Mouse (Mus musculus) Patski (cell line): ENCODE measurements around the gene Pipox. TPM values are rescaled to one million over a fixed set of nuclear protein-coding genes. Genes with fewer than 3 reads are reported as not detected.

Source experiments
- ATAC-seq: fragments of 100-300 bp; one replicate; pipeline ENCODE4 v1.8.0; 2021
- CTCF ChIA-PET: fragments of 350-600 bp; sonication (Branson Sonifier 250); formaldehyde crosslinking; loops from one replicate; lab custom pipeline; 2022; ENCODE audit warnings: inconsistent platforms; lab: Charles Lee
- POLR2A ChIA-PET: fragments of 350-600 bp; sonication (Branson Sonifier 250); formaldehyde crosslinking; loops from one replicate; lab custom pipeline; 2022; ENCODE audit warnings: antibody characterized with exemption, inconsistent platforms; lab: Charles Lee
- DNase-seq: peaks from one replicate; pipeline ENCODE4 v3.0.0-alpha.2; 2011; ENCODE audit warnings: low read depth, low spot score
- H3K27me3 ChIP-seq: fragments of 371-371 bp; one replicate; pipeline ENCODE4 v1.5.1; 2021
- CTCF ChIP-seq: fragments of 100-300 bp; IDR thresholded peaks from one replicate; pipeline ENCODE4 v1.5.1; 2021
- in situ Hi-C: fragments of 300-500 bp; cut with MboI; formaldehyde crosslinking; loops from 3 replicates; pipeline ENCODE4 v1.11.1; 2018; ENCODE audit warnings: low pct_unique_long_range_greater_than_20kb, mixed read lengths
- polyA plus RNA-seq: library from polyadenylated mRNA; unstranded; gene quantifications from one replicate; pipeline ENCODE4 v1.2.3, GENCODE M21; 2021

Gene Pipox
- polyA plus RNA-seq, 1 experiment from 2014 or later = 0.15 TPM

DNA sequence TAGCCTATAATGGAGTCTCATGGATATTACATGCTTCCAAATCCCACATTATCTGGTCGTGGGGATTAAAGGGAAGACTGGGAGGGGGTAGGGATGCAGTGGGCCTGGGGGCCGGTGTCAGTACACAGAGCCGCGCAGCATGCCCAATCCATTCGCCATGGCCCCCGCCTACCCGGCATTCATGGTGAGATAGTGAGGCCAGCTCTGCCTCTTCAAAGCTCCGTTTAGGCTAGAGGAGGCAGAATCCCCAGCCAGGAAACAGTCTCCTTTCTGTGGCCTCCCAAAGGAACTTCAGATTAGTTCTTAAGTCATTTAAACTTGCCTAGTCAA, 8.7 kb downstream of the Pipox start:
- ATAC-seq (no peak), DNase-seq (no peak)
- no peaks in the 10 kb centered on the region for H3K27me3 ChIP-seq
- POLR2A ChIA-PET = no interaction called here
- no peak for TF ChIP-seq CTCF
- in situ Hi-C loops = no loop called here
- CTCF ChIA-PET = interaction anchor here (1.1 to 1.3 kb wide), 2 partner anchors 10 to 82 kb away, joined by 3 read pairs; no protein-coding TSS in a partner anchor

DNA sequence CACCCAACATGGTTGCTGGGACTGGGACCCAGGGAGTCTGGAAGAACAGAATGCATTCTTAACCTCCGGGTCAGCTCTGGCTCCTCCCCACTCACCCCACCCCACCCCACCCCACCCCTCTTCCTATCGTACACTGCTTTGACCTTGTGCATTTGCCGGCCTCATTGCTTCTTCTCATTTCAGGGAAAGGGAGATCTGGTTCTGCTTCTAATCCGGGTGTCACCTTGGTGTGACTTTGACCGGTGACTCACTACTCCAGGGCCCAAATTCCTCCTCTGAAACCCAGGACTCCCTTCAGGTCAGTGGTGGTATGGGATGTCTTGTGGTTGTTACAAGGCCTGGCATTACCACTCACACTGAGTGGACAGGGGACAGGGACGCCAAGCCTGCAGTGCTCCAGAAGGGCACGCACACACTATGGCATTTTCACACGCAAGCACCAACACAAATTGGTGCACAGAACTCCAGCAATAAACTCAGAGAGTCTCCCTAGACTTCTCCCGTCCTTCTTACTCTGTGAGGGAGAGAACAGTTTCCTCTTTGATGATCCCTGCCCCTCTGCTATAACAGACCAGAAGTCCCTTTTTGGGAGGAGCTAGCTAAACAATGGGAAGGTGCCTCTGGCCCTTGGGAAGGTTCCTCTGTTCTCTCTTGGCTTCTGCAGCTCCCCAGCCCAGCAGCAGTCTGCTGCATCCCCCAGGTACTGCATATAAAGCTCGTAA, 9.2 kb downstream of the Pipox start:
- in situ Hi-C loops = no loop called here
- ATAC-seq = no peak
- CTCF ChIA-PET = interaction anchor here (1.1 to 1.3 kb wide), 2 partner anchors 9 to 82 kb away, joined by 3 read pairs; no protein-coding TSS in a partner anchor
- no peak for DNase-seq
- H3K27me3 ChIP-seq = no peaks in the 10 kb centered on the region
- POLR2A ChIA-PET = no interaction called here
- no peak for TF ChIP-seq CTCF

DNA sequence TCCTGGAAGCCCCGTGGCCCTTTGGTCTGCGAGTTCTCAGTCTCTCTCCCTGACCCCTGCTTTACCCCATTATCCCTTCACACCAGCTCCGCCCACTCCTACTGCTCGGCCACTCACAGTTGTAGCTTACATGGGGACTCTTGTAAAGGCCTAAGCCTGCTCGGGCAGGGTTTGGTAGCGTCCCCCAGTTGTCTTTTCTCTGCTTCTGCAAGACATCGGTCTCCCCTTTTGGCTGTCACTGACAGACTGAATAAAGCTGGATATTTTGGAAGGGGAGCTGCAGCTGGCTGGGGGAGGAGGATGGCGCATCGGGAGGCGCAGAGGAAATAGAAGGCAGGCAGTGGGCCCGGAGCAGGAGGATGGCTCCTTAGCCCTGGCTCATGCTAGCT, 17.1 kb downstream of the Pipox start:
- no peak for TF ChIP-seq CTCF
- in situ Hi-C loops = no loop called here
- POLR2A ChIA-PET = interaction anchor here (0.6 kb wide), 1 partner anchor 80 kb away, joined by 3 read pairs; no protein-coding TSS in a partner anchor
- H3K27me3 ChIP-seq = no peaks in the 10 kb centered on the region
- DNase-seq (no peak), ATAC-seq (no peak)
- CTCF ChIA-PET = interaction anchor here (1.6 to 3.4 kb wide), 2 partner anchors 12 to 89 kb away, joined by 3 to 13 read pairs; no protein-coding TSS in a partner anchor

DNA sequence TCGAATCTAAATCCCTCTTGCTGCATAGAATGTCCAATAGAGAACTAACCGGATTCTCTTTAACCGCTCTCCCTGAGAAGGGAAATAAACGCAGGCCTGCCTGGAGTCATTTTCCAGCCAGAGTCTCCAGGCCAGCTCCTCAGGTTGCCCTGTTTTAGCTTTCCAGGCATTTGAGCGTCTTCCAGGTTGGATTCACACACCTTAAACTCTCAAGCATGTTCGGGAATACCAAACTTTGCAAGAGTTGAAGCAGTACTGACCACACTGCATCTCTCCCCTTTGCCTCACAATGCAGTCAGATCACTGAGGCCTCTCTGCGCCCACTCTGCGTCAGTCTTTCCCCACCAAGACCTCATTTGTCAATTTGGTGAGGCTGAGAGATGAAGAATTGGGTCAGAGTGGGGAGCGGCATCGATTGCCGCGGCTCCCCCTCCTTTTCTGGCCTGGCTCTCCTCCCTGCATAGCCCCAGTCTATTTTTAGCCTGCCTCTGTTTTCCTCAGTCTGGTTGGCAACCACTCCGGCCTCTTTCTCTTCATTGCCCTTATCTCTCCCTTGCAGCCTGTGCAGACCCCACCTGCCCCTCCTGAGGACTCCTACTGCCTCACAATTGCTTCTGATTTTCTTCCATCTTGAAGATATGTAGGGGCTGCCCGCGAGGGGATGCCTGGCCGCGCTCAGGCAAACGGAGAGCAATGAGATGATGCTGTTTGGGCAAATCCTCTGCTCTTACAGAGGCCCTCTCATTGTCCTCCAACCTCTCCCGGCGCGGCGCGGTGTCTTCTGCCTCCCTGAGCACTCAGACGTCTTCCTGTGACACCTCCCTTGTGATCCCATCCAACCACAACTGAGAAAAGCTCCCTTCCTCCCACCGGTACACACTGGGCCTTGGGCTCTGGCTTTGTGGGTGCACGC, 17.8 kb downstream of the Pipox start:
- POLR2A ChIA-PET = no interaction called here
- no peaks in the 10 kb centered on the region for H3K27me3 ChIP-seq
- CTCF ChIA-PET = interaction anchor here (1.5 to 3.4 kb wide), 2 partner anchors 9 to 90 kb away, joined by 3 to 13 read pairs; no protein-coding TSS in a partner anchor
- in situ Hi-C loops = no loop called here
- no peak for ATAC-seq
- no peak for DNase-seq
- no peak for TF ChIP-seq CTCF

DNA sequence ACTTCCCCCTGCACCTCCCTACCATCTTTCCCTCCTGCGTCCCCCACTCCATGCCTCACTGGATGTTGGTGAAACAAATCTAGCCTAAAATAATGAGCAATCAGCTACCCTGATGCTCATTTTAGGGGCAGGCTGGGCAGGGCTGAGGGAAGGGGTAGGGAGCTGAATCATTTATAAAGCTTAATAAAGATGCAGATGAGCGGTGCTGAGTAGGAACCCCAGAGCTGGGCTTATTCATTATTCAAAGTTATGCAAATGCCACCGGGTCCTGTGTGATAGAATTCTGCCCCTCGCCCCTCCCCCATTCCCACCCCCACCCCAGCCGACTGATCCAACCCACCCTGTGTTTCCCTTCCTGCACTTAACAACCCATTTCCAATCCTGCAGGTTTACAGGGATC, 18.6 kb downstream of the Pipox start:
- no peaks in the 10 kb centered on the region for H3K27me3 ChIP-seq
- ATAC-seq (no peak), DNase-seq (no peak)
- in situ Hi-C loops = no loop called here
- POLR2A ChIA-PET = interaction anchor here (0.8 kb wide), 1 partner anchor 45 kb away, joined by 3 read pairs; no protein-coding TSS in a partner anchor
- CTCF ChIA-PET = interaction anchor here (1.5 to 3.4 kb wide), 2 partner anchors 10 to 91 kb away, joined by 3 to 13 read pairs; no protein-coding TSS in a partner anchor
- TF ChIP-seq CTCF = no peak

DNA sequence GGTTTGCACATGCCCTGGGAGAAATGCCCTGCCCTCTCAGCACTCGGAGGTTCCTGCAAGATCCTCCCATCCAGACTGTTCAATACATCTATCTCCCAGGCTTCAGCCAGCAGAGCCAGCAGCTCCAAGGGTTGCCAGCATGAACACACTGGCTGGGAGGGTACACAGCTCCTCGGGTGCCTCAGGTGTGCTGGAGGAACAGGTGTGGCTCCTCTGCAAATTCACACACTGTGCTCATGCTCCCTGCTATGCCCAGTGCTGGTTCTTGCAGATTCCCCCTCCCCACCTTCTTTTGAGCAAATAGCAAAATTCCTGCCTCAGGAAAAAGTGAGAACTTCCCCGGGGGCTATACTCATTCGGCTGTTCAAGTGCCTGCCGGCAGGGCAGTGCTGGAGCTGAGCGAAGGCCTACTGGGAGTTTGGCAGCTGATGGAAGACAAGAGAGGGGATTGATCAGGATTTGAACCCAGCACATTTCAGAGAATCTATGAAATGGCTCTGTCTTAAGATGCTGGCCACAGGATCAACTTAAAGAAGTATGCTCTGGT, 19.1 kb downstream of the Pipox start:
- ATAC-seq = no peak
- no peak for TF ChIP-seq CTCF
- CTCF ChIA-PET = interaction anchor here (0.8 to 3.4 kb wide), 3 partner anchors 10 to 91 kb away, joined by 3 to 13 read pairs (median 3); no protein-coding TSS in a partner anchor
- no peak for DNase-seq
- POLR2A ChIA-PET = interaction anchor here (0.8 kb wide), 1 partner anchor 45 kb away, joined by 3 read pairs; no protein-coding TSS in a partner anchor
- H3K27me3 ChIP-seq = no peaks in the 10 kb centered on the region
- in situ Hi-C loops = no loop called here

DNA sequence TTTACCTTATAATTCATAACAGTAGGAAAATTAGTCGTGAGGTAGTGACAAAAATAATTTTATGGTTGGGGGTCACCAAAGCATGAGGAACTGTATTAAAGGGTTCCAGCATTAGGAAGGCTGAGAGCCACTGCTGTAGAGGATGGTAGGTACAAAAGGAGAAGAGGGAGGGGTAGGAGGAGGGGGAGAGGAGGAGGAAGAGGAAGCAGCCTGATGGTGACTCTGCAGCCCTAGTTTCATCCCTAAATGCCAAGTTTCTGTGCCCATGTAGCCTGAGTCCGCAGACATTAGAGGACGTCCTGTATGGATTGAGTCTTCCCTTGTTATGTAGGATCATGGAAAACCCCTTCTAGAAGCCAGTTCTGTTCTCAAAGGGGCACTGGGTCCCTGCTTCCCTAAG, 20.8 kb downstream of the Pipox start:
- TF ChIP-seq CTCF = no peak
- H3K27me3 ChIP-seq = no peaks in the 10 kb centered on the region
- DNase-seq (no peak), ATAC-seq (no peak)
- in situ Hi-C loops = no loop called here
- POLR2A ChIA-PET = no interaction called here
- CTCF ChIA-PET = interaction anchor here (1.0 to 1.5 kb wide), 2 partner anchors 9 to 21 kb away, joined by 3 to 5 read pairs; partner anchors contain the start of gene Pipox

DNA sequence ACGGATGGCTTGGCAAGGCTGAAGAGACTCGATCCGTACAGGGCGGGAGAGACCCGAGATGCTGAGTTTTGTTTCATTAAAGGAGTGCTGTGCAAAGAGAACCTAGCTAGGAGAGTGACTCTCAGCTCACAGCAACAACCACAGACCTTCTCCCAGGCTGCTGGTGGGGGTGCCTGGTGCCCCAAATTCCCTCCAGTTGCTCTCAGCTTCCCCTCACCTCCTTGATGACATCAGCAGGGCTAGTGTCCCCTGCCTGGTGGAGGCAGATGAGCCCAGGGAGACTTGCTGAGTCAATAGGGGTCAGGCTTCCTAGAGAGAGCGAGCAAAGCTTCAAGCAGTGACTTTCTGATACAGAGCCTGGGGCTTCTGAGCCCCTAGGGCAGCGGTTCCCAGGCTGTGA, 21.2 kb downstream of the Pipox start:
- DNase-seq (no peak), ATAC-seq (no peak)
- in situ Hi-C loops = no loop called here
- POLR2A ChIA-PET = interaction anchor here (1.0 kb wide), 1 partner anchor 20 kb away, joined by 3 read pairs; no protein-coding TSS in a partner anchor
- CTCF ChIA-PET = interaction anchor here (1.5 kb wide), 1 partner anchor 21 kb away, joined by 5 read pairs; the partner anchor contains the start of gene Pipox
- no peak for TF ChIP-seq CTCF
- H3K27me3 ChIP-seq = no peaks in the 10 kb centered on the region

DNA sequence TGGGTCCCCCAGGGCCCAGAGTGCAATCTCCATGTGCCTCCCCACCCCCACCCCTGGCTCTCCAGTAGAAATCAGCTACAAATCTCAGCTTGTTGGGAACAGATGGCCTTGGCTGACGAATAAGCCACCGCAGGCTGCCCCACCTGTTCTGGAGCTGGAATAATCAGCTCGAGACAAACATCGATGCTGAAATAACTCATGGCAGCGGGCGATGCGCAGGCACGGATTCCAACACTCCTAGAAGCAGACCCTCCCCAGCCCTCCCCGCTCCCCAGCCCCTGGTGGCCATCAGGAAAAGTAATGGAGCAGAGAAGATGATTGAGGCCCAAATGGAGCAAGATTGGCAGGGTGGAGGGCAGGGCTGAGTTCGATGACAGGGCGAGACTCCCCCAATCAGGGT, 21.7 kb downstream of the Pipox start:
- ChIA-PET POLR2A (interaction anchor here (0.6 to 1.0 kb wide), 2 partner anchors 20 to 22 kb away, joined by 3 read pairs; no protein-coding TSS in a partner anchor), CTCF (interaction anchor here (1.5 kb wide), 1 partner anchor 22 kb away, joined by 5 read pairs; the partner anchor contains the start of gene Pipox)
- no peak for DNase-seq
- no peak for ATAC-seq
- no peaks in the 10 kb centered on the region for H3K27me3 ChIP-seq
- TF ChIP-seq CTCF = no peak
- in situ Hi-C loops = no loop called here

DNA sequence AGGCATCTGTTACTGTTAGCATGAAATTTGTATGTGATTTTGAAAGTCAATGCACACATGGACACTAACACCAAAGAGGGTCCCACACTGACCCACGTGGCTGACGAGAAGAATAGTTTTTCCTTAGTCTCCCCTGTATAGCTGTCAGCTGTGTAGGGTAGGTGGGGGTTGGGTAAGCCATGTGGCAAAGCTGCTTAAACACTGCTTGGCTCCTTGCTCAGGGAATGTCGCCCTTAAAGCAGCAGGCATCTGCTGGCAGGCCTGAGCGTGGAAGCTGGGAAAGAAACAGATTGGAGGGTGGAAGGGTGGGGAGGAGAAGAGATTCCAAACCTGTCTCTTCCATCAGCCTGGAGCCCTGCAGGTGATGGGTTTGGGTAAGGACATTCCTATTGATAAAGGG, 22.5 kb downstream of the Pipox start:
- H3K27me3 ChIP-seq = no peaks in the 10 kb centered on the region
- DNase-seq (no peak), ATAC-seq (no peak)
- CTCF ChIA-PET = interaction anchor here (1.5 kb wide), 1 partner anchor 23 kb away, joined by 5 read pairs; the partner anchor contains the start of gene Pipox
- in situ Hi-C loops = no loop called here
- POLR2A ChIA-PET = no interaction called here
- no peak for TF ChIP-seq CTCF
